Comparison of ENCODE assay signal across 19 mouse cellular contexts in the genomic region with DNA sequence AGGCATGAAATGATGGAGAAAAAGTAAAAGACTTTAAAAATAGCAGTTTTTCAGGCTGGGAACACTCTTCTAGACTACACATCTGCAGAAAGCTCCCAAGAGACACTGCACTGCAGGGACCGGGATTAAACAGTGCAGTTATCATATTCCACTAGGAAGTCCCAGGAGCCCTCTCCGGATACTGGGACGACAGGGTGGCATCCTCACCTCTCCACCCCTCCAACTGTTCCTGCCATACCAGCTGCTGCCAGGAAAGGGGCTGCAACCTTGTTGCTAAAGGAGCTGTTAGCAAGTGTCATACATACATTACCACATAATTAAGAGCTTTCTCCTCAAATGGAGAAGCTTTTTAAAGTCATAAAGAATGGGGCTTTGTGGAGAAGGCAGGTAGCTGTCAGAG. TPM values are rescaled to one million over a fixed set of nuclear protein-coding genes. Genes with fewer than 3 reads are reported as not detected.
"Had no signal": no experiment of that assay in that cellular context is flagged by ENCODE, and none has a peak within 500 bp of the region (broad histone marks: within the 10 kb centered on the region; RNA-seq: fewer than 3 reads in every experiment).

No protein-coding gene starts in this region.

- H3K9me3 ChIP-seq: kidney, embryonic 15.5 days; limb, embryonic 13.5 days; liver, embryonic 13.5 days; midbrain, embryonic 12.5 days; neural tube, embryonic 13.5 days had no signal

- H3K4me3 ChIP-seq: kidney, embryonic 15.5 days; limb, embryonic 13.5 days; liver, embryonic 13.5 days; midbrain, embryonic 12.5 days; neural tube, embryonic 13.5 days had no signal

- H3K4me1 ChIP-seq: limb, embryonic 13.5 days; midbrain, embryonic 12.5 days had no signal

- H3K27ac ChIP-seq: kidney, embryonic 15.5 days; limb, embryonic 13.5 days; liver, embryonic 13.5 days; midbrain, embryonic 12.5 days; neural tube, embryonic 13.5 days had no signal

- DNase-seq: kidney, postnatal 14 days; left cerebral cortex, postnatal 4 days; liver, embryonic 13.5 days; lung, adult 18-20 months; retina, postnatal 1 day; right cerebral cortex, postnatal 14 days; thymus, adult 2 months; thymus, postnatal 36 days had no signal

- H3K36me3 ChIP-seq: kidney, embryonic 15.5 days; limb, embryonic 13.5 days; midbrain, embryonic 12.5 days; neural tube, embryonic 13.5 days had no signal

- H3K27me3 ChIP-seq: kidney, embryonic 15.5 days; limb, embryonic 13.5 days; liver, embryonic 13.5 days; midbrain, embryonic 12.5 days; neural tube, embryonic 13.5 days had no signal

- H3K9ac ChIP-seq: kidney, embryonic 15.5 days; limb, embryonic 13.5 days; liver, embryonic 13.5 days; midbrain, embryonic 12.5 days; neural tube, embryonic 13.5 days had no signal

- H3K4me2 ChIP-seq: kidney, embryonic 15.5 days; limb, embryonic 13.5 days; liver, embryonic 13.5 days; midbrain, embryonic 12.5 days; neural tube, embryonic 13.5 days had no signal

- ATAC-seq: midbrain, embryonic 16.5 days had no signal

RNA-seq across cellular contexts. Expression of gene Bex6, which starts 22.9 kb away (rescaled TPM):
- total RNA-seq: layer of hippocampus, adult 8-10 months; layer of hippocampus, postnatal 14 days; left cerebral cortex, adult 18-20 months; left cerebral cortex, postnatal 10 days; left cerebral cortex, postnatal 4 days had no signal
- polyA plus RNA-seq: kidney, embryonic 15.5 days; large intestine, adult 2 months; limb, embryonic 13.5 days; midbrain, embryonic 12.5 days; midbrain, embryonic 16.5 days; neural tube, embryonic 13.5 days; small intestine, adult 2 months had no signal
